Mouse (Mus musculus): ENCODE data around the gene Sptbn2.

GRCm38 (mm10) chr19:4697721-4698120 is 13.2 kb upstream of the Sptbn2 start:
- TF ChIP-seq CTCF (IDR thresholded peaks at IDR 0.05; ENCODE audit: extremely low read depth, insufficient read depth, low read length) (no peak), POLR2A (IDR thresholded peaks at IDR 0.05; ENCODE audit: extremely low read depth, insufficient read depth, low read length) (no peak)

Measured in cortical plate, adult 2 months (tissue).